Mouse (Mus musculus) hindbrain, embryonic 16.5 days (tissue): Measurements from ENCODE around the gene Rcsd1. TPM values are rescaled to one million over a fixed set of nuclear protein-coding genes. Genes with fewer than 3 reads are reported as not detected.

Experiments used
- ATAC-seq: fragments of 200-750 bp; cut with Nextera tagmentation; 2 replicates; pipeline ENCODE4 v1.8.0; 2017; ENCODE audit warnings: moderate TSS enrichment, moderate library complexity
- H3K27ac ChIP-seq: fragments of 300-500 bp; sonication (generic); 2 replicates; pipeline ENCODE4 v1.5.1; 2014; ENCODE audit warnings: low read depth, mild to moderate bottlenecking, control low read depth, low read length, moderate library complexity
- H3K27me3 ChIP-seq: fragments of 300-500 bp; sonication (generic); replicated peaks from 2 replicates; pipeline ENCODE4 v1.6.1; 2014; ENCODE audit warnings: low read length; ENCODE audit not compliant: control insufficient read depth, insufficient read depth
- H3K36me3 ChIP-seq: fragments of 300-500 bp; sonication (generic); 2 replicates; pipeline ENCODE4 v1.6.1; 2014; ENCODE audit warnings: mild to moderate bottlenecking, low read length, moderate library complexity, mixed read lengths; ENCODE audit not compliant: control insufficient read depth, insufficient read depth
- H3K4me1 ChIP-seq: fragments of 300-500 bp; sonication (generic); 2 replicates; pipeline ENCODE4 v1.6.1; 2014; ENCODE audit warnings: low read depth, low read length; ENCODE audit not compliant: control insufficient read depth, insufficient read depth
- H3K4me2 ChIP-seq: fragments of 300-500 bp; sonication (generic); 2 replicates; pipeline ENCODE4 v1.6.1; 2014; ENCODE audit warnings: mild to moderate bottlenecking, low read length, control low read depth, moderate library complexity
- H3K4me3 ChIP-seq: fragments of 300-500 bp; sonication (generic); 2 replicates; pipeline ENCODE4 v1.5.1; 2014; ENCODE audit warnings: mild to moderate bottlenecking, low read length, control low read depth, moderate library complexity
- H3K9ac ChIP-seq: fragments of 300-500 bp; sonication (generic); 2 replicates; pipeline ENCODE4 v1.6.1; 2014; ENCODE audit warnings: low read depth, mild to moderate bottlenecking, control low read depth, low read length, moderate library complexity
- H3K9me3 ChIP-seq: fragments of 300-500 bp; sonication (generic); 2 replicates; pipeline ENCODE4 v1.6.1; 2014; ENCODE audit warnings: mild to moderate bottlenecking, low read length, moderate library complexity; ENCODE audit not compliant: control insufficient read depth
- WGBS: fragments of 180-500 bp; shearing (Covaris S2); extraction: QIAGEN DNeasy Blood & Tissue Kit; methylation state at CpG from one replicate; pipeline ENCODE4 v1.1.7; 2014; 5-methylcytosine and 5-hydroxymethylcytosine counted together
- polyA plus RNA-seq: library from polyadenylated mRNA; unstranded; fragments of >200 nt; fragmentation: Nextera tagmentation; extraction: Ambion mirVana; gene quantifications from 2 replicates; pipeline ENCODE4 v1.2.1, GENCODE M21; 2015

The Rcsd1 gene
- polyA plus RNA-seq, 1 experiment from 2014 or later = 9.5 TPM

- Histone ChIP-seq H3K27me3 (no peaks in the 10 kb centered on the region), H3K4me2 (no peak overlapping the region), H3K9me3 (no peaks in the 10 kb centered on the region), H3K4me3 (no peak overlapping the region), H3K27ac (no peak overlapping the region), H3K9ac (no peak overlapping the region), H3K36me3 (no peaks in the 10 kb centered on the region), H3K4me1 (no peaks in the 10 kb centered on the region)
- WGBS = 71% methylated on average over 15 of the region's 15 CpGs
- no peak for ATAC-seq
Measured at GRCm38 (mm10) chr1:165678861-165679617, 30.5 kb downstream of the Rcsd1 start.

- Histone ChIP-seq H3K4me3 (no peak overlapping the region), H3K27ac (no peak overlapping the region), H3K36me3 (no peaks in the 10 kb centered on the region), H3K4me2 (no peak overlapping the region), H3K9ac (no peak overlapping the region), H3K4me1 (no peaks in the 10 kb centered on the region), H3K27me3 (no peaks in the 10 kb centered on the region), H3K9me3 (no peaks in the 10 kb centered on the region)
- WGBS = 60% methylated on average over 4 of the region's 4 CpGs
- no peak for ATAC-seq
Measured at GRCm38 (mm10) chr1:165677558-165677957, 32.0 kb downstream of the Rcsd1 start.

GRCm38 (mm10) chr1:165676993-165677392, 32.6 kb downstream of the Rcsd1 start:
- Histone ChIP-seq H3K4me1 (no peaks in the 10 kb centered on the region), H3K36me3 (no peaks in the 10 kb centered on the region), H3K4me2 (no peak overlapping the region), H3K27ac (no peak overlapping the region), H3K9me3 (no peaks in the 10 kb centered on the region), H3K9ac (no peak overlapping the region), H3K27me3 (no peaks in the 10 kb centered on the region), H3K4me3 (no peak overlapping the region)
- WGBS = 63% methylated on average over 3 of the region's 3 CpGs
- no peak for ATAC-seq

GRCm38 (mm10) chr1:165675167-165675566, 34.4 kb downstream of the Rcsd1 start:
- Histone ChIP-seq H3K9me3 (no peaks in the 10 kb centered on the region), H3K27me3 (no peaks in the 10 kb centered on the region), H3K4me1 (no peaks in the 10 kb centered on the region), H3K4me2 (no peak overlapping the region), H3K27ac (no peak overlapping the region), H3K9ac (no peak overlapping the region), H3K36me3 (no peaks in the 10 kb centered on the region), H3K4me3 (no peak overlapping the region)
- ATAC-seq = no peak
- WGBS = 89% methylated on average over 9 of the region's 9 CpGs

- ATAC-seq = no peak
Measured at GRCm38 (mm10) chr1:165672355-165672754, 37.2 kb downstream of the Rcsd1 start.

GRCm38 (mm10) chr1:165670056-165670455, 39.5 kb downstream of the Rcsd1 start:
- Histone ChIP-seq H3K36me3 (no peaks in the 10 kb centered on the region), H3K4me1 (no peaks in the 10 kb centered on the region), H3K27me3 (no peaks in the 10 kb centered on the region), H3K9ac (no peak overlapping the region), H3K9me3 (no peaks in the 10 kb centered on the region), H3K4me2 (no peak overlapping the region), H3K4me3 (no peak overlapping the region), H3K27ac (no peak overlapping the region)
- ATAC-seq = no peak
- 86% methylated on average over 6 of the region's 6 CpGs for WGBS

More at GRCm38 (mm10) chr1:165672355-165672754, 37.2 kb downstream of the Rcsd1 start:
- Histone ChIP-seq H3K9me3 (no peaks in the 10 kb centered on the region), H3K4me1 (no peaks in the 10 kb centered on the region), H3K27me3 (no peaks in the 10 kb centered on the region), H3K4me2 (no peak overlapping the region), H3K27ac (no peak overlapping the region), H3K9ac (no peak overlapping the region), H3K36me3 (no peaks in the 10 kb centered on the region), H3K4me3 (no peak overlapping the region)
- 81% methylated on average over 9 of the region's 9 CpGs for WGBS

GRCm38 (mm10) chr1:165668904-165669303, 40.7 kb downstream of the Rcsd1 start:
- H3K4me2 ChIP-seq = no peak overlapping the region
- no peak for ATAC-seq
- H3K27me3 ChIP-seq = no peaks in the 10 kb centered on the region
- no peak overlapping the region for H3K9ac ChIP-seq
- whole genome bisulfite sequencing = 71% methylated on average over 4 of the region's 4 CpGs
- no peak overlapping the region for H3K4me3 ChIP-seq
- no peaks in the 10 kb centered on the region for H3K4me1 ChIP-seq
- H3K9me3 ChIP-seq = no peaks in the 10 kb centered on the region
- no peaks in the 10 kb centered on the region for H3K36me3 ChIP-seq
- no peak overlapping the region for H3K27ac ChIP-seq

- H3K36me3 ChIP-seq = no peaks in the 10 kb centered on the region
- 61% methylated on average over 13 of the region's 13 CpGs for WGBS
Measured at GRCm38 (mm10) chr1:165667380-165667779, 42.2 kb downstream of the Rcsd1 start.

GRCm38 (mm10) chr1:165666944-165667343, 42.6 kb downstream of the Rcsd1 start:
- Histone ChIP-seq H3K27me3 (no peaks in the 10 kb centered on the region), H3K4me2 (no peak overlapping the region), H3K9me3 (no peaks in the 10 kb centered on the region), H3K36me3 (no peaks in the 10 kb centered on the region), H3K9ac (no peak overlapping the region), H3K4me1 (peaks cover 3% of the 10 kb centered on the region; the same call in 1 of the 2 replicates), H3K4me3 (no peak overlapping the region), H3K27ac (no peak overlapping the region)
- WGBS = 92% methylated on average over 6 of the region's 6 CpGs
- no peak for ATAC-seq

More at GRCm38 (mm10) chr1:165667380-165667779, 42.2 kb downstream of the Rcsd1 start:
- Histone ChIP-seq H3K4me2 (no peak overlapping the region), H3K27ac (no peak overlapping the region), H3K9ac (no peak overlapping the region), H3K4me3 (no peak overlapping the region), H3K9me3 (no peaks in the 10 kb centered on the region), H3K27me3 (no peaks in the 10 kb centered on the region), H3K4me1 (peaks cover 3% of the 10 kb centered on the region; the same call in 1 of the 2 replicates)
- no peak for ATAC-seq
